Mouse (Mus musculus) gastrocnemius, postnatal 14 days (tissue): ENCODE data around the gene Crcp. TPM values are rescaled to one million over a fixed set of nuclear protein-coding genes. Genes with fewer than 3 reads are reported as not detected.

Source experiments
- DNase-seq: peaks from one replicate; pipeline ENCODE4 v3.0.0; 2021; ENCODE audit warnings: mixed read lengths
- intact Hi-C: fragments of 180-260 bp; cut with DNase I; formaldehyde crosslinking; loops from one replicate; pipeline ENCODE4 v1.15.1; 2025; ENCODE audit warnings: low total_unique reads
- total RNA-seq, 2 experiments: library from RNA; stranded (reverse); gene quantifications; 2 replicates each; pipeline ENCODE4 v1.2.3; 2021

Gene Crcp
- total RNA-seq, 2 experiments from 2014 or later: 11.1 to 12.6 TPM

- intact Hi-C loops: no loop called here
- DNase-seq: no peak
Observed at GRCm38 (mm10) chr5:130051073-130051860, 22.2 kb downstream of the Crcp start.

GRCm38 (mm10) chr5:130052510-130052909 is 23.4 kb downstream of the Crcp start:
- peak; percentile 41 for DNase-seq
- intact Hi-C loops: no loop called here

- no peak for DNase-seq
- intact Hi-C loops: no loop called here
Observed at GRCm38 (mm10) chr5:130052955-130053354, 23.9 kb downstream of the Crcp start.

DNA sequence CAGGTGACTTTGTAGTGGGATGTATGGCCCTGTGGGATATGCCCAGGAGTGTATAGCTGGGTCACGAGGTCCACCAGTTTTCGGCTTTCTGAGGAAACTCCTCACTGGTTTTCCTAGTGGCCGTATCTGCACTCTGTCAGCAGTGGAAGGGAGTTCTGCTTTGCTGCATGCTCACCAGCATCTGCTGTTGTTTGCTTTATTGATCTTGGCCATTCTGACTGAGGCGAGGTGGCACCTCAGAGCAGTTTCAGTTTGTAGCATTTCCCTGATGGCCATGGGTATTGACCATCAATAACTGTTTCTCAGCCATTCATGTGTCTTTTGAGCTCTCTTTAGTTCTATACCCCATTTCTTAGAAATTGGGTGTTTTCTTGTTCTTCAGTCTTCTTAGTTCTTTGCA is 26.6 kb downstream of the Crcp start:
- intact Hi-C loops: no loop called here
- DNase-seq: no peak

GRCm38 (mm10) chr5:130056303-130056702 is 27.2 kb downstream of the Crcp start:
- intact Hi-C loops: no loop called here
- DNase-seq: no peak

- intact Hi-C loops: no loop called here
- DNase-seq: peak; percentile 41
Observed at GRCm38 (mm10) chr5:130059413-130060328, 30.6 kb downstream of the Crcp start.

DNA sequence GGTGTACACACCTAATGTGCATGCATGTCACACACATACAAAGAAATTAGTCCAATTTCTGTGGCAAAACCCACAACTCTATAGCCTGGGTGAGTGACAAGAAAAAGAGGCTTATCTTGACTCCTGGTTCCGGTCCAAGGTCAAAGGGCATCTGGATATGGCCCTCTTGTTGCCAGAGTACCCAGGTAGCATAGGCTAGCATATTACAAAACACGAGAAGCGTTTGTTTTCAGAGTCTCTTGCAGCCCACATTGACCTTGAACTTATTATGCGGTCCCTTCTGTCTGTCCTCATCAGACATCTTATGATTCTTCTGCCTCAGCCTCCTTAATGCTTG is 31.2 kb downstream of the Crcp start:
- DNase-seq: no peak
- intact Hi-C loops: no loop called here

- no peak for DNase-seq
- intact Hi-C loops: no loop called here
Observed at GRCm38 (mm10) chr5:130062096-130062495, 33.0 kb downstream of the Crcp start.

DNA sequence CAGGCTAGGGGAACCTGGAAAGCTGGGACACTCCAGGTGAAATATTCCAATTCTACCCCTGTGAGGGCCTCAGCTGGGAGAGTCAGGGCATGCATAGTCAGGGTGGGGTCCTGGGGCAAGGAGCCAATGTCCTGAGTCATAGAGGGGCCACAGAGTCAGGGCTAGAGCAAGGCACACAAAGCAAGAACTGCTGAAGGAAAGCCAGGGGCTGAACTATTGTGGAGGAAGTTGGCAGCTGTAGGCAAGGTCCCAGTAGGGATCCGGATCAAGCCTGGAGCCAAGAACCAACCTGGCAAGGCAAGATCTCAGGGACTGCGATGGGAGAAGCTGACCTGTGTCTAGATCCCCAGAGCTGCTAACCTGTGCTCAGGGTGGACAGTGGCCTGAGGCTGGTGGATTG is 34.7 kb downstream of the Crcp start:
- intact Hi-C loops: no loop called here
- no peak for DNase-seq

DNA sequence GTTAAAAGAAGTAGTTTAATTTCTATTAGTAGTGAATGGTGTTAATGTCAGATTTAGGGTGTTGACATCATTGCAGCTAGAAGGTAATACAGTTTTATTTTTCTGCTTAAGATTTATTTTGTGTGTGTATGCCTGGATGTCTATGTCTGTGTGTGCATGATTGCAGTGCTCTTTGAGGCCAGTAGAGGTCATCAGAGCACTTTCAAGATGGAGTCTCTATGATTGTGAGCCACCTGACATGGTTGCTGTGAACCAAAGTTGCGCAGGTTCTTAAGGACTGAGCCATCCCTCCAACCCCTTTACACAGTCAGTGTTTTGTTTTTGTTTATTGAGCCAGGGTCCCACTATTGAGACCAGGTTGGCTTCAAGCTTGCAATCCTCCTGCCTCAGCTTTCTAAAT is 36.5 kb downstream of the Crcp start:
- intact Hi-C loops: no loop called here
- no peak for DNase-seq

DNA sequence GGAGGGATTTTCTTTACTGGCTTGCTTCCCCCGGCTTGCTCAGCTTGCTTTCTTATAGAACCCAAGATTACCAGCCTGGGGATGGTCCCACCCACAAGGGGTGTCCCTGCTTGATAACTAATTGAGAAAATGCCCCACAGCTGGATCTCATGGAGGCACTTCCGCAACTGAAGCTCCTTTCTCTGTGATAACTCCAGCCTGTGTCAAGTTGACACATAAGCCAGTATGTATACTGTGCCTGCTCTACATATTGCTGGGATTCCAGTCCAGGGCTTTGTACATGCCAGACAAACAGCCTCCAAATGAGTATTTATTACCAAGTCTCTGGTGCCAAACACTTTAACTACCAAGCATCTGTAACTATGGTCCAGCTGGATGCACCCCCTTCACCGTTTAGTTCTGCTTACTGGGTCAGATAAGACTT is 38.8 kb downstream of the Crcp start:
- intact Hi-C loops: no loop called here
- DNase-seq: no peak

DNA sequence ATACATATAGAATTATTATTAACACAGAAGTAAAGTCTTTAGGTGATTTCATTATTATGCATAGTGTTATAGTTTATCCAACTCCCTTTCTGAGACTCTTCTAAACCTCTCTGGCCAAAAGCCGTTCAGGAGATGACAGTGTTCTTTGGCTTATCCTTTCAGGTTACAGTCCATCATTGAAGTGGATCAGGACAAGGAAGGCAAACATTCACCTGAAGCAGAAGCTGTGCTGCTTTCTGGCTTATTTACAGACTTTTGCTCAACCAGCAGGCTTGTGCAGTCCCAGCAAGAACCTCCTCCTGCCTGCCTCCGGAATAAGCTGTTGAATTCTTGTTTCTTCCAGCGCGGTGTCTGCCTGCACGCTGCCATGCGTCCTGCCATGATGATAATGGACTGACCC is 43.9 kb downstream of the Crcp start, which contains the start of gene Tpst1:
TSS of gene Tpst1 (plus strand) at position 301 of the 400 bp plus-strand sequence.
- intact Hi-C loops: no loop called here
- no peak for DNase-seq

DNA sequence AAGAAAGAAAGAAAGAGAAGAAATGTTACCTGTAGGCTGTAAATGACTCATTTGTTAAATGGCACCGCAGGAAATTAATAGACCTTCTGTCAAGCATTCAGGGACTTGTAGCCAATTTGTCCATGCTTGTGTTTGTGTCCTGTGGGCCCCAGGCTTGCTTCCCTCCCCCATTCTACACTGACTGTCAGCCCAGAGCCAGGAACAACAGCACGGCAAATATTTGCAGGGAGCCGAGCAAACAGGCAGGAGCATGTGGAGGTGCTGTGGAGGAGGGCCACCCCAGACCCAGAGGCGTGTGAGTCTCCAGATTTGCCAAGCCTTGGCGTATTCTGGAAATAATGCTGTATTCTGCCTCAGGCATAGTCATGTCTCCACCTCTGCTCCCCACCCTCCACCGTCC is 45.4 kb downstream of the Crcp start:
- intact Hi-C loops: no loop called here
- no peak for DNase-seq

- intact Hi-C loops: no loop called here
- DNase-seq: peak; percentile 61
Observed at GRCm38 (mm10) chr5:130076396-130076795, 47.3 kb downstream of the Crcp start.

GRCm38 (mm10) chr5:130078096-130078833 is 49.2 kb downstream of the Crcp start:
- intact Hi-C loops: no loop called here
- DNase-seq: no peak

GRCm38 (mm10) chr5:130078834-130079156 is 49.7 kb downstream of the Crcp start:
- DNase-seq: no peak

GRCm38 (mm10) chr5:130079202-130080050 is 50.3 kb downstream of the Crcp start:
- intact Hi-C loops: no loop called here
- peak; percentile 95 for DNase-seq

More at GRCm38 (mm10) chr5:130078834-130079156, 49.7 kb downstream of the Crcp start:
- intact Hi-C loops: no loop called here

DNA sequence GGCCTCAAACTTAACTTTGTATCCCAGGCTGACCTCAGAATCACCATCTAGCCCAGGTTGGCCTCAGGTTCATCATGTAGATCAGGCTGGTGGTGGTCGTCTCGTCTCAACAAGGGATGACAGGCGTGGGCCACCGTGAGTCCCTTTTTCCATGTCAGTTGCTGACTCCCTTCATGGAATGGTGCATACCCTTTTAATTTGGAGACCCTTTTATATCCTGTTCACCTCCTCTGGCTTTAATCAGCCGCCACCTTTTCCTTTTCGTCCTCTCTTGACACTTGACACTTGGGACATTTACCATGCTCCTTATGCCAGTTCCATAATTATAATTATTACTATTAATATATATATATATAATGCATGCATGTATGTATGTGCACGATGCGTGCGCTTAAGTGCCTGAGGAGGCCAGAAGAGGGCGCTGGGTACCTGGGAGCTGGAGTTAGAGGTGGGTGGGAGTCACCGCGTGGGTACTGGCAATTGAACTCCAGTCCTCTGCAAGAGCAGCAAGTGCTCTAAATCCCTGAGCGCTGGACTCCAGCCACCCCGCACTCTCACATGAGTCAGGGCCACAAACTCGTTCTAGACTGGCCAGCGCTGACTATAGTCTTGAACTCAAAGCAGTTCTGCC is 51.1 kb downstream of the Crcp start:
- intact Hi-C loops: no loop called here
- DNase-seq: no peak
